Mouse (Mus musculus) limb, embryonic 14.5 days (tissue): ENCODE results near the gene Gtf3c4. TPM values are rescaled to one million over a fixed set of nuclear protein-coding genes. Genes with fewer than 3 reads are reported as not detected.

Experiments used
- ATAC-seq: fragments of 200-750 bp; cut with Nextera tagmentation; 2 replicates; pipeline ENCODE4 v1.8.0; 2017; ENCODE audit warnings: low read depth, moderate number of reproducible peaks, moderate TSS enrichment; ENCODE audit not compliant: low FRiP score
- DNase-seq: peaks from one replicate; pipeline ENCODE4 v3.0.0-alpha.2; 2015; ENCODE audit warnings: low spot score
- H3K27ac ChIP-seq: fragments of 300-500 bp; sonication (generic); replicated peaks from 2 replicates; pipeline ENCODE4 v1.5.1; 2014; ENCODE audit warnings: low read depth, mild to moderate bottlenecking, low read length, moderate library complexity, mixed read lengths
- H3K27me3 ChIP-seq: fragments of 300-500 bp; sonication (generic); 2 replicates; pipeline ENCODE4 v1.6.1; 2014; ENCODE audit warnings: low read length, mixed read lengths; ENCODE audit not compliant: control insufficient read depth, insufficient read depth
- H3K36me3 ChIP-seq: fragments of 300-500 bp; sonication (generic); 2 replicates; pipeline ENCODE4 v1.6.1; 2014; ENCODE audit warnings: mild to moderate bottlenecking, low read length, moderate library complexity, mixed read lengths; ENCODE audit not compliant: control insufficient read depth, insufficient read depth
- H3K4me1 ChIP-seq: fragments of 300-500 bp; sonication (generic); 2 replicates; pipeline ENCODE4 v1.6.1; 2014; ENCODE audit warnings: antibody characterized with exemption, low read length, mixed read lengths; ENCODE audit not compliant: control insufficient read depth, insufficient read depth
- H3K4me2 ChIP-seq: fragments of 300-500 bp; sonication (generic); replicated peaks from 2 replicates; pipeline ENCODE4 v1.6.1; 2014; ENCODE audit warnings: low read depth, mild to moderate bottlenecking, low read length, moderate library complexity; ENCODE audit not compliant: severe bottlenecking
- H3K4me3 ChIP-seq: fragments of 300-500 bp; sonication (generic); replicated peaks from 2 replicates; pipeline ENCODE4 v1.5.1; 2014; ENCODE audit warnings: low read length
- H3K9ac ChIP-seq: fragments of 300-500 bp; sonication (generic); 2 replicates; pipeline ENCODE4 v1.6.1; 2014; ENCODE audit warnings: mild to moderate bottlenecking, low read depth, low read length, moderate library complexity; ENCODE audit not compliant: severe bottlenecking
- H3K9me3 ChIP-seq: fragments of 300-500 bp; sonication (generic); 2 replicates; pipeline ENCODE4 v1.6.1; 2016; ENCODE audit warnings: low read length; ENCODE audit not compliant: control insufficient read depth
- POLR2A ChIP-seq: fragments of 200-500 bp; IDR thresholded peaks from 2 replicates; pipeline ENCODE4 v1.8.0; 2012; ENCODE audit warnings: inconsistent platforms, mild to moderate bottlenecking, moderate library complexity, borderline replicate concordance; ENCODE audit not compliant: insufficient read depth, insufficient read length; ENCODE audit errors: extremely low read depth
- WGBS: fragments of 180-500 bp; shearing (Covaris S2); extraction: QIAGEN DNeasy Blood & Tissue Kit; methylation state at CpG from one replicate; pipeline ENCODE4 v1.1.7; 2014; 5-methylcytosine and 5-hydroxymethylcytosine counted together
- polyA plus RNA-seq, 2 experiments: library from polyadenylated mRNA; depleted of rRNA in 1 of 2; stranded (reverse) in 1 of 2; unstranded in 1 of 2; fragments of >200 nt; fragmentation: Nextera tagmentation in 1 of 2; extraction: Ambion mirVana in 1 of 2; gene quantifications; 2 replicates each; pipeline versions ENCODE4 v1.2.1 to v1.2.3; 2012 to 2014

Gtf3c4 gene
- polyA plus RNA-seq, 2 experiments = 16.2 to 20.9 TPM

DNA sequence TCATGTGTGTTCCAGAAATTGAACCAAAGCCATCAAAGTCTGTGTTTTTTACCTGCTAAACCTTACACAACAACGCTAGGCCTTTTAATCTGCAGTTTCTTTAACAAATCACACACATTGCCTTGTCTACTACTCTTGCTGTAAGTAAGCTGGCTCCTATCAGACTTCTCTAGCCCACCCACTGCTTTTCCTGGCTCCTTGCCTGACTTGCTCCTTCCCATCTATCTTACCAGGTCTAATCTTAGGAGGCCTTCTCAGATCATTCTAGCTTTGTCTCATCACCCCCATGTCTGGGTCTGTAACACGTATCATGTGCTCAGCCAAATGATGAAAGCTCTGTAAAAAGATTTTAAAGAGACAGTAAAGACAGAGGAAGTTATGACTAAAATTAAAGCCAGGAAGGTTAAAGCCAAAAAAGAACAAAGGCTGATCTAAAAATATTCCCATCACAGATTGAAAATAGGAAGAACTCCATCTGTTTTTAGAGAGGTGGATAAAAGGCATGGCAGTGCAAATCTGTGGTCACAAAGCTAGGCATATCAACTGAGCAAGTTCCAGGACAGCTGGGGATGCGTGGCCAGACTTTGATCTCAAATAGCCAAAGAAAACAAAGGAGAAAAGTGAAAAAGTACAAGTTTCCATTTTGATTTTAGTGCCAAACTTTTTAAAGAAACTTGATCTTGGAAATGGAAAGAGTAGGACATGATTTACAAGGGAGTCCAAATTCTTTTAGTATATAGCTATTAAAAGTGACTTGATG is 3.8 kb downstream of the Gtf3c4 start:
- WGBS = 71% methylated on average over 3 of the region's 3 CpGs
- Histone ChIP-seq H3K36me3 (peaks cover 38% of the 10 kb centered on the region), H3K27me3 (no peaks in the 10 kb centered on the region), H3K9ac (no peak overlapping the region), H3K9me3 (no peaks in the 10 kb centered on the region), H3K4me3 (no peak overlapping the region), H3K27ac (no peak overlapping the region), H3K4me2 (no peak overlapping the region), H3K4me1 (peaks cover 23% of the 10 kb centered on the region)
- ATAC-seq = no peak
- DNase-seq = peak; percentile 4
- TF ChIP-seq POLR2A = no peak

DNA sequence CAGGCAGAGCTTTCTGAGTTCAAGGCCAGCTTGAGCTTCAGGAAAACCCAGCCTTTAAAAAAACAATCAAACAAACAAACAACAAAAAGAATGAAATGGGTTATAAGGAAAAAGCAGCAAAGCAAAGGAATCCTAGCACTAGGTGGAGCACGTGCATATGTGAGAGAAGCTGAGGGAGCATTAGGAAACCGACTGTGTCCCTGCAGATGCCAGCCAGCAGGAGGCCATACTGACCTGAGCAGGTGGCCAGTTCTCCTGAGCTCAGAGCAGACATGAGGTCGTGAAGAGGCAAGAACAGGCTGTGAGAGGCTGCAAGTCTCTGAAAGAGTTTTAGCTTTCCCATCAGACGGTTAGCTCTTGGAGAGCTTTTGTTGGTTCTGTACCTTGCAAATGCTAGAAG is 10.9 kb downstream of the Gtf3c4 start:
- no peak for DNase-seq
- 35% methylated on average over 4 of the region's 4 CpGs for WGBS
- no peak overlapping the region for H3K4me3 ChIP-seq
- H3K9ac ChIP-seq = no peak overlapping the region
- ATAC-seq = no peak
- H3K27me3 ChIP-seq = no peaks in the 10 kb centered on the region
- H3K4me2 ChIP-seq = no peak overlapping the region
- peaks cover 96% of the 10 kb centered on the region for H3K36me3 ChIP-seq
- no peak for TF ChIP-seq POLR2A
- H3K4me1 ChIP-seq = no peaks in the 10 kb centered on the region
- H3K9me3 ChIP-seq = no peaks in the 10 kb centered on the region
- no peak overlapping the region for H3K27ac ChIP-seq

DNA sequence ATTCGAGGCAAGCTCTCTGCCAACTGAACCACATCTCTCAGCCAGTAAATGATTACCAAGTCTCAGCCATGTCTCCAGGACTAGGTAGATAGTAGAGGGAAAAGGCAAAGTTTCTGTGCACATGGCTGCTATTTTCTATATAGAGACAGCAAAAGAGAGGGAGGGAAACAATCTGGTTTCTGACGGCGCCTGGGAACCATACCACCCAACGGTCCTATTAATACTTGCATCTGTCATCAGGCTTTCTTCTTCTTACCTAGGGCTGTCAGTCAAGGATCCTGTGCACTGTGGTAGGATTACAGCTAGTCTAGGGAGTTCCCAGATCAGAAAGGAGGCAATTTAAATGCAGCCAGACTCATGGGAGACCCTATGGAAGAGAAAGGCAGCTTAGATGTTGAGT is 21.3 kb downstream of the Gtf3c4 start:
- DNase-seq = no peak
- Histone ChIP-seq H3K36me3 (peaks cover 11% of the 10 kb centered on the region), H3K9me3 (no peaks in the 10 kb centered on the region), H3K27ac (no peak overlapping the region), H3K27me3 (no peaks in the 10 kb centered on the region), H3K4me3 (no peak overlapping the region), H3K4me2 (no peak overlapping the region), H3K9ac (no peak overlapping the region), H3K4me1 (no peaks in the 10 kb centered on the region)
- ATAC-seq = no peak
- 71% methylated on average over 4 of the region's 4 CpGs for WGBS
- TF ChIP-seq POLR2A = no peak

DNA sequence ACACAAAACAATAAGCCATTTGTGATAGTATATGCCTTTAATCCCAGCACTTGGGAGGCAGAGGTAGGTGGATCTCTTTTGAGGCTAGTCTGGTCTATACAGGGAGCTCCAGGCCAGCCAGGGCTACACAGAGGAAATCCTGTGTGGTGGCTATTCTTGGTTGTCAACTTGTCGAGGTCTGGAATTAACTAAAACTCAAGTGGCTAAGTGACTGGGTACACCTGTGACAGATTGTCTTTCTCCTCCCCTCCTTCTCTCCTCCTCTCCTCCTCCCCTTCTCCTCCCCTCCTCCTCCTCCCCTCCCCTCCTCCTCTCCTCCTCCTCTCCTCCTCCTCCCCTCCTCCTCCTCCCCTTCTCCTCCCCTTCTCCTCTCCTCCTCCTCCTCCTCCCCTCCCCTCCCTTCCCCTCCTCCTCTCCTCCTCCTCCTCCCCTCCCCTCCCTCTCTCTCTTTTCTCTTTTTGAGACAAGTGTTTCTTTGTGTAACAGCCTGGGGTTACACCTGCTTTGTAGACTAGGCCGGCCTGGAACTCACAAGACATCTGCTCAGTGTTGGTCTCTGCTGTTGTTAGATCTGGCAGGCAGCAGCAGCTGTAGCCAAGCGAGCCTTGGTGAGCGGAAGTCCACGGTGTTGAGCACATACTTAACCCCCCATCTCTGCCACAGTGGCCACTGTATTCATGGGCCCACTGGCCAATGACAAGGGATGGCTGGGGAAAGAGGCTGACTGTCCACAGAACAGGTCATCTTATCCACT is 29.7 kb downstream of the Gtf3c4 start:
- Histone ChIP-seq H3K27me3 (no peaks in the 10 kb centered on the region), H3K9ac (no peak overlapping the region), H3K36me3 (no peaks in the 10 kb centered on the region), H3K4me1 (no peaks in the 10 kb centered on the region), H3K4me3 (no peak overlapping the region), H3K27ac (no peak overlapping the region), H3K4me2 (no peak overlapping the region), H3K9me3 (no peaks in the 10 kb centered on the region)
- ATAC-seq (no peak), DNase-seq (no peak)
- 55% methylated on average over 5 of the region's 5 CpGs for WGBS
- TF ChIP-seq POLR2A = no peak

DNA sequence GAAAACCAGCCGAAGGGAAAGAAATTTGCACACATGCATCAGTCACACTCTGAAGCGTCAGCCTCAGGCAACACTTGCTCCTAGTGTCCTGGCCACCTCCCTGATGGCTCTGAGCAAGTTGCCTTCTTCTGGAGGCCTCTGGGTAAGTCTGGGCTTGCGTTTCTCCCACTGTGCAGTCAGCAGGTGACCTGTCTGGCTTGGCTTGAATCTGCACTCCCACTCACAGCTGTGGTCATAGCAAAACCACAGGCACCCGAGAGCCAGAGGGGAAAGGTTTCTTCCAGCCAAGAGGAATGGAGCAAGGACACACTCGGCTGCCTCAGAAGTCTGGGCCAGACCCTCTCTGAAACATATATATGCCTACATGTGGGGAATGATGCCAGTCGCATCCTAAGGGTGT is 31.3 kb downstream of the Gtf3c4 start:
- no peaks in the 10 kb centered on the region for H3K27me3 ChIP-seq
- no peak overlapping the region for H3K9ac ChIP-seq
- H3K36me3 ChIP-seq = no peaks in the 10 kb centered on the region
- no peak overlapping the region for H3K27ac ChIP-seq
- H3K4me3 ChIP-seq = no peak overlapping the region
- DNase-seq (no peak), ATAC-seq (no peak)
- H3K4me1 ChIP-seq = no peaks in the 10 kb centered on the region
- no peak for TF ChIP-seq POLR2A
- 73% methylated on average over 6 of the region's 6 CpGs for WGBS
- no peaks in the 10 kb centered on the region for H3K9me3 ChIP-seq
- no peak overlapping the region for H3K4me2 ChIP-seq
